Mouse (Mus musculus) cerebellum, adult 2 months (tissue): ENCODE results near the gene Olfr554. TPM values are rescaled to one million over a fixed set of nuclear protein-coding genes. Genes with fewer than 3 reads are reported as not detected.

ENCODE experiments used
- DNase-seq, 2 experiments: peaks; one replicate each; pipeline ENCODE4 v3.0.0; 2021
- H3K27ac ChIP-seq: fragments of 200-500 bp; 2 replicates; pipeline ENCODE4 v1.5.1; 2012; ENCODE audit warnings: low read length, control low read depth, inconsistent platforms; ENCODE audit not compliant: insufficient read depth
- H3K27me3 ChIP-seq: fragments of 200-500 bp; 2 replicates; pipeline ENCODE4 v1.6.1; 2012; ENCODE audit warnings: inconsistent platforms, mild to moderate bottlenecking, low read length, moderate library complexity; ENCODE audit not compliant: control insufficient read depth, insufficient read depth
- H3K4me1 ChIP-seq: fragments of 200-500 bp; 2 replicates; pipeline ENCODE4 v1.6.1; 2011; ENCODE audit warnings: low read length; ENCODE audit not compliant: control insufficient read depth, insufficient read depth
- H3K4me3 ChIP-seq: fragments of 200-500 bp; replicated peaks from 2 replicates; pipeline ENCODE3; 2011; ENCODE audit warnings: mild to moderate bottlenecking, low read depth, low read length, control low read depth; ENCODE audit not compliant: insufficient read depth
- CTCF ChIP-seq: fragments of 200-500 bp; IDR thresholded peaks from 2 replicates; pipeline ENCODE4 v1.5.1; 2011; ENCODE audit warnings: low read depth, mild to moderate bottlenecking, control low read depth, low read length, moderate library complexity, borderline replicate concordance; ENCODE audit not compliant: insufficient read depth
- POLR2A ChIP-seq: fragments of 200-500 bp; IDR thresholded peaks from 2 replicates; pipeline ENCODE4 v1.6.1; 2011; ENCODE audit warnings: low read length, control low read depth, borderline replicate concordance; ENCODE audit not compliant: insufficient read depth
- WGBS: fragments of 180-500 bp; shearing (Covaris S2); methylation state at CpG from one replicate; pipeline ENCODE4 v1.1.7; 2018; 5-methylcytosine and 5-hydroxymethylcytosine counted together
- polyA plus RNA-seq: library from polyadenylated mRNA; depleted of rRNA; stranded (reverse); fragments of >200 nt; gene quantifications from 2 replicates; pipeline ENCODE4 v1.2.3, GENCODE M21; 2012; rRNA removed

The Olfr554 gene
- polyA plus RNA-seq, 1 experiment = not detected

DNA sequence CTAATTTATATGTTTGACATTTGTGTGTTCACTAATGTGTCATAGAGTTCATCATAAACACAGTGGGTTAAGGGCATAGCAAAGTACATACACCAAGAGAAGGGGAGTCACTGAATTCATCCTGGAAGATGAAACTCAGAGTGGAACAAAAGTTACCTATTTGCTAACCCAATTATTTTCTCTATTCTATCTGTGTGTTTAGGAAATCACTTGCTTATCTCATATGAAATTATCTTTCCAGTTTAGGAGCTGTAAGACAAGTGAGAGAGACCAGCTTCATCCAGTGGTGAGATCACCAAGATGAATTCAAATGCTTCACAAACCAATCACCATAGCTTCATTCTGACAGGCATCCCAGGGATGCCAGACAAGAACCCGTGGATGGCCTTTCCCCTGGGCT lies 20.3 kb downstream of the Olfr554 start, which contains the start of gene Olfr555:
Olfr555 (plus strand) TSS at position 301 of the 400 bp plus-strand sequence.
- H3K27ac ChIP-seq = no peak within 1 kb of the TSS
- WGBS = 61% methylated on average over 1 of the region's 1 CpGs
- DNase-seq = no peak
- no peak within 1 kb of the TSS for H3K4me3 ChIP-seq
- H3K4me1 ChIP-seq = no peaks in the 10 kb centered on the region
- no peak for TF ChIP-seq CTCF
- H3K27me3 ChIP-seq = no peaks in the 10 kb centered on the region

- WGBS = 32% methylated on average over 3 of the region's 3 CpGs
- H3K4me3 ChIP-seq = no peak within 1 kb of the TSS
- no peak for DNase-seq
Measured at GRCm38 (mm10) chr7:102664599-102664998, 26.4 kb downstream of the Olfr554 start, which contains the start of gene Olfr556. TSS of gene Olfr556 (plus strand) at chr7:102664899.

GRCm38 (mm10) chr7:102665378-102665777 lies 27.1 kb downstream of the Olfr554 start:
- Histone ChIP-seq H3K4me3 (no peak overlapping the region), H3K27ac (no peak overlapping the region), H3K27me3 (no peaks in the 10 kb centered on the region), H3K4me1 (no peaks in the 10 kb centered on the region)
- DNase-seq = no peak
- WGBS = 42% methylated on average over 2 of the region's 2 CpGs
- TF ChIP-seq POLR2A (no peak), CTCF (no peak)

More at GRCm38 (mm10) chr7:102664599-102664998, 26.4 kb downstream of the Olfr554 start, which contains the start of gene Olfr556:
- no peak within 1 kb of the TSS for H3K27ac ChIP-seq
- TF ChIP-seq CTCF (no peak), POLR2A (no peak)
- H3K27me3 ChIP-seq = no peaks in the 10 kb centered on the region
- H3K4me1 ChIP-seq = no peaks in the 10 kb centered on the region

- WGBS = 90% methylated on average over 2 of the region's 2 CpGs
- DNase-seq = no peak
- Histone ChIP-seq H3K27me3 (no peaks in the 10 kb centered on the region), H3K4me1 (no peaks in the 10 kb centered on the region), H3K27ac (no peak overlapping the region), H3K4me3 (no peak overlapping the region)
- no peak for TF ChIP-seq CTCF
Measured at GRCm38 (mm10) chr7:102676225-102676624, 38.0 kb downstream of the Olfr554 start.

DNA sequence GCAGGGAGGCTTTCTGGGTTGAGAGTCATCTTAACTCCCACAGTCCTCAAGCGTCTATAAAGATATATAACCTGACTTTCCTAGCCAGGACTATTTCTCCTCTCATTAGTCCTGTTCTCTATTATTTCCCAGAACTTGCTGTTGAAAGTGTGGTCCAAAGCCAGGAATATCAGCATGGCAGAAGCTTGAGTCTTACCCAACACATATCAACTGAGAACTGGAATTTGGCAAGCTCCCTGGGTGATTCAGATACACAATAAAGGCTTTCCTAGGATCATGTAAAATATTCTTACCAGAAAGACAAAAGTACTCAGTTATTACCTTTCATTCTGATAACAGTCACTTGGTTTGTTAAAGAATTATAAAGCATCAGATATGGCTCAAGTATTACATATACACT lies 43.7 kb downstream of the Olfr554 start:
- 88% methylated on average over 1 of the region's 1 CpGs for WGBS
- Histone ChIP-seq H3K4me1 (no peaks in the 10 kb centered on the region), H3K4me3 (no peak overlapping the region), H3K27me3 (no peaks in the 10 kb centered on the region), H3K27ac (no peak overlapping the region)
- TF ChIP-seq POLR2A (no peak), CTCF (no peak)
- no peak for DNase-seq

DNA sequence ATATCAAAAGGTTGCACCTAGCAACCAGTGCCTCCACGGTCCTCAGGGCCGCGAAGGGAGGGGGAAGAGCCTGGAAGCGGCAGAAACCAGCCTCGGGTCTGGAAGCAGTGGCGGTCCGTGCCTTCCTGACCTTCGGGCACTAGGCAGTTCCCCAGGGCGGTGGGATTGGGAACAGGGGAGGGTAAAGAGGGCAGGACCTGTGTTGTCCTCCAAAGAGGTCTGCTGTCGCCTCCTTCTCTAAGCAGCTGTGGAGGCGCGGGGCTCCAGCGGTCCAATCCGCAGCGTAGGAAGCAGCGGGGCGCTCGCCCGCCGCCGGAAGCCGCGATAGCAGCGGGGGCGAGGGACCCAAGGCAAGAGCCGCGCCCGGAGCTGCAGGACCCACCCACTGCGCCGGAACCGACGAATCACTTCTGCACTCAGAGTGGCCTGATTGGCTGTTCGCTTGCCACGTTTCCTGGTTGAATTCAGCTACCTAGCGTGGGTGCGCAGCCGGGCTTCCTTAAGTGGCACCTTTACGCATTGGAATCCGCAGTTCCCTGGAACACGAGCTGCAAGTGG lies 48.8 kb downstream of the Olfr554 start, which contains the start of gene Trim68:
Trim68 (minus strand) TSS at position 384 of the 558 bp plus-strand sequence.
- H3K27ac ChIP-seq = no peak within 1 kb of the TSS
- H3K4me1 ChIP-seq = no peaks in the 10 kb centered on the region
- DNase-seq = peak; percentile 71 to 79
- no peak for TF ChIP-seq POLR2A
- no peak for TF ChIP-seq CTCF
- peak within 1 kb of the TSS; percentile 62 for H3K4me3 ChIP-seq
- under 1% methylated on average over 40 of the region's 40 CpGs for WGBS
- no peaks in the 10 kb centered on the region for H3K27me3 ChIP-seq

Other genes starting within 250 kb of the Olfr554 start
- gene Rrm1, start 196.7 kb upstream of the Olfr554 start, polyA plus RNA-seq = 17.0 and 20.0 TPM in 2 replicates
- not detected in 2 replicates for gene Olfr543, start 156.8 kb upstream of the Olfr554 start, polyA plus RNA-seq
- gene Olfr544, start 150.1 kb upstream of the Olfr554 start, polyA plus RNA-seq = not detected in 2 replicates
- not detected in 2 replicates for gene Olfr545, start 138.9 kb upstream of the Olfr554 start, polyA plus RNA-seq
- not detected in 2 replicates for gene Olfr547, start 103.7 kb upstream of the Olfr554 start, polyA plus RNA-seq
- not detected in 2 replicates for gene Olfr548-ps1, start 97.5 kb upstream of the Olfr554 start, polyA plus RNA-seq
- not detected in 2 replicates for gene Olfr549, start 88.6 kb upstream of the Olfr554 start, polyA plus RNA-seq
- gene Trim21, start 72.9 kb upstream of the Olfr554 start, polyA plus RNA-seq = 1.8 and 2.2 TPM in 2 replicates
- gene Olfr550, start 67.0 kb upstream of the Olfr554 start, polyA plus RNA-seq = not detected in 2 replicates
- not detected in 2 replicates for gene Olfr551, start 46.5 kb upstream of the Olfr554 start, polyA plus RNA-seq
- gene Olfr552, start 40.7 kb upstream of the Olfr554 start, polyA plus RNA-seq = not detected in 2 replicates
- not detected in 2 replicates for gene Olfr553, start 20.2 kb upstream of the Olfr554 start, polyA plus RNA-seq
- gene Olfr555, start 20.4 kb downstream of the Olfr554 start, polyA plus RNA-seq = not detected in 2 replicates
- gene Olfr556, start 26.5 kb downstream of the Olfr554 start, polyA plus RNA-seq = not detected in 2 replicates
- 7.2 and 7.8 TPM in 2 replicates for gene Trim68, start 48.9 kb downstream of the Olfr554 start, polyA plus RNA-seq
- gene Olfr557, start 57.5 kb downstream of the Olfr554 start, polyA plus RNA-seq = not detected in 2 replicates
- gene Olfr558, start 63.8 kb downstream of the Olfr554 start, polyA plus RNA-seq = 0.49 and 0.52 TPM in 2 replicates
- gene Olfr33, start 80.6 kb downstream of the Olfr554 start, polyA plus RNA-seq = not detected in 2 replicates
- gene Olfr559, start 89.1 kb downstream of the Olfr554 start, polyA plus RNA-seq = not detected in 2 replicates
- gene Olfr560, start 120.9 kb downstream of the Olfr554 start, polyA plus RNA-seq = 0.07 TPM in 1 of 2 replicates, not detected in the other
- 0.51 and 0.75 TPM in 2 replicates for gene Olfr78, start 121.0 kb downstream of the Olfr554 start, polyA plus RNA-seq
- not detected in 2 replicates for gene Olfr561, start 132.8 kb downstream of the Olfr554 start, polyA plus RNA-seq
- not detected in 2 replicates for gene Olfr564, start 165.0 kb downstream of the Olfr554 start, polyA plus RNA-seq
- not detected in 2 replicates for gene Olfr566, start 220.3 kb downstream of the Olfr554 start, polyA plus RNA-seq
- not detected in 2 replicates for gene Olfr568, start 238.7 kb downstream of the Olfr554 start, polyA plus RNA-seq